Mouse (Mus musculus) ES-Bruce4 (cell line): ENCODE results near the gene Cnnm4. TPM values are rescaled to one million over a fixed set of nuclear protein-coding genes. Genes with fewer than 3 reads are reported as not detected.

ENCODE experiments used
- H3K27ac ChIP-seq: 2 replicates; pipeline ENCODE4 v1.5.1; 2012; ENCODE audit warnings: low read length, inconsistent platforms; ENCODE audit not compliant: insufficient read depth
- H3K27me3 ChIP-seq: 2 replicates; pipeline ENCODE4 v1.6.1; 2012; ENCODE audit warnings: mild to moderate bottlenecking, low read length, inconsistent platforms; ENCODE audit not compliant: control insufficient read depth, poor library complexity, insufficient read depth, severe bottlenecking
- H3K36me3 ChIP-seq: 2 replicates; pipeline ENCODE4 v1.6.1; 2012; ENCODE audit warnings: inconsistent platforms, mild to moderate bottlenecking, low read length, moderate library complexity; ENCODE audit not compliant: control insufficient read depth, poor library complexity, insufficient read depth, severe bottlenecking
- H3K4me1 ChIP-seq: one replicate; pipeline ENCODE4 v1.8.1; 2011; ENCODE audit warnings: low read length; ENCODE audit not compliant: control insufficient read depth, insufficient read depth
- H3K4me3 ChIP-seq: 2 replicates; pipeline ENCODE4 v1.5.1; 2011; ENCODE audit warnings: low read depth, mild to moderate bottlenecking, low read length
- H3K9ac ChIP-seq: 2 replicates; pipeline ENCODE4 v1.6.1; 2012; ENCODE audit warnings: low read depth, mild to moderate bottlenecking, inconsistent platforms; ENCODE audit not compliant: poor library complexity, severe bottlenecking
- H3K9me3 ChIP-seq: replicated peaks from 2 replicates; pipeline ENCODE4 v1.6.1; 2012; ENCODE audit warnings: mild to moderate bottlenecking, low read length, inconsistent platforms; ENCODE audit not compliant: control insufficient read depth, poor library complexity, insufficient read depth, severe bottlenecking
- CTCF ChIP-seq: IDR thresholded peaks from one replicate; pipeline ENCODE4 v1.8.1; 2011; ENCODE audit warnings: low read depth, low read length
- EP300 ChIP-seq: IDR thresholded peaks from 2 replicates; pipeline ENCODE4 v1.6.1; 2011; ENCODE audit warnings: low read depth, low read length; ENCODE audit not compliant: insufficient read depth
- POLR2A ChIP-seq: IDR thresholded peaks from one replicate; pipeline ENCODE4 v1.8.1; 2011; ENCODE audit warnings: low read length; ENCODE audit not compliant: insufficient read depth
- polyA plus RNA-seq: library from polyadenylated mRNA; stranded (reverse); fragments of >200 nt; gene quantifications from 2 replicates; pipeline ENCODE4 v1.2.4, GENCODE M21; 2011; ENCODE audit warnings: low read depth; ENCODE audit not compliant: missing spikeins, insufficient read depth, insufficient read length

Cnnm4 gene
- polyA plus RNA-seq, 1 experiment = 4.7 TPM

GRCm38 (mm10) chr1:36469811-36470444 is 1.5 kb upstream of the Cnnm4 start:
- no peaks in the 10 kb centered on the region for H3K4me1 ChIP-seq
- TF ChIP-seq EP300 (no peak), POLR2A (no peak), CTCF (no peak)
- no peaks in the 10 kb centered on the region for H3K9me3 ChIP-seq

GRCm38 (mm10) chr1:36472106-36472440 is 653 bp downstream of the Cnnm4 start:
- no peaks in the 10 kb centered on the region for H3K4me1 ChIP-seq
- peak overlapping the region; percentile 88 for H3K4me3 ChIP-seq
- H3K36me3 ChIP-seq = no peaks in the 10 kb centered on the region
- no peak for TF ChIP-seq POLR2A
- TF ChIP-seq EP300 = no peak
- TF ChIP-seq CTCF = no peak
- H3K9ac ChIP-seq = peak overlapping the region; percentile 27
- no peaks in the 10 kb centered on the region for H3K9me3 ChIP-seq
- no peak overlapping the region for H3K27ac ChIP-seq
- H3K27me3 ChIP-seq = no peaks in the 10 kb centered on the region

More at GRCm38 (mm10) chr1:36469811-36470444, 1.5 kb upstream of the Cnnm4 start:
- Histone ChIP-seq H3K36me3 (no peaks in the 10 kb centered on the region), H3K4me3 (no peak overlapping the region), H3K27me3 (no peaks in the 10 kb centered on the region), H3K9ac (no peak overlapping the region), H3K27ac (no peak overlapping the region)

- Histone ChIP-seq H3K9me3 (no peaks in the 10 kb centered on the region), H3K36me3 (no peaks in the 10 kb centered on the region), H3K27ac (no peak overlapping the region), H3K27me3 (no peaks in the 10 kb centered on the region), H3K9ac (no peak overlapping the region), H3K4me1 (no peaks in the 10 kb centered on the region), H3K4me3 (no peak overlapping the region)
- TF ChIP-seq CTCF (no peak), POLR2A (no peak), EP300 (no peak)
Observed at GRCm38 (mm10) chr1:36473211-36473780, 1.9 kb downstream of the Cnnm4 start.

- Histone ChIP-seq H3K4me3 (no peak overlapping the region), H3K4me1 (no peaks in the 10 kb centered on the region), H3K9me3 (no peaks in the 10 kb centered on the region), H3K27me3 (no peaks in the 10 kb centered on the region), H3K36me3 (no peaks in the 10 kb centered on the region), H3K27ac (no peak overlapping the region), H3K9ac (no peak overlapping the region)
- TF ChIP-seq CTCF = no peak
- TF ChIP-seq EP300 = no peak
- no peak for TF ChIP-seq POLR2A
Observed at GRCm38 (mm10) chr1:36474646-36475045, 3.2 kb downstream of the Cnnm4 start.

DNA sequence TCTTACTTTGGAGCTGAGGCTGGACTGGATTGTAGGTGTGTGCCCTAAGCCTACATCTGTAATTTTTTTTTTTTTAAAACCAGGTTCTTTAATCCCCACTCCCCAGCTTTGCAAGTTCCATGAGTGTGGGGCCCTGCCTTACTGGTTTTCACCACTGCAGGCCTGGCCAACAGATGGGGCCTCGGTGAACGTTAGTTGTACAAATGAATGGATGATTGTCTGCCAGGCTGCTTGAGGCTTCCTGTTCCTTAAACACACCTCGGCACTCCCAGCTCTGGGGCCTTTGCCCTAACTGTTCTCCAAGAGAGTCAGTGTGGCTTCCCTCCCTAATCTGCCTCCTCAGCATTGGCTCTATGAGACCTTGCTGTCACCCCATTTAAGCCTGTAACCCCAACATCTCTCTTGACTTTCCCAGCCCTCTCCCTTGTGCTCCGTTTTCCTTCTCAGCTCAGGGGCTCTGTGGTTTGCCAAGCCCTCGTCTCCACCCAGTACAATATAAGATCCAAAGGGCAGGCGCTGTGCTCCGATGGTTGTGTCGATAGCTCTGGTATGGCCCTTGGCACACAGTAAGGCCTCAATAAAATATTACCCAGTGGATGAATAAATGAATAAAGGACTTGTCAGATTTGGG is 4.2 kb downstream of the Cnnm4 start:
- no peaks in the 10 kb centered on the region for H3K4me1 ChIP-seq
- H3K4me3 ChIP-seq = no peak overlapping the region
- H3K9ac ChIP-seq = no peak overlapping the region
- H3K27me3 ChIP-seq = no peaks in the 10 kb centered on the region
- H3K9me3 ChIP-seq = no peaks in the 10 kb centered on the region
- H3K27ac ChIP-seq = no peak overlapping the region
- no peak for TF ChIP-seq EP300
- TF ChIP-seq POLR2A = no peak
- no peak for TF ChIP-seq CTCF
- H3K36me3 ChIP-seq = no peaks in the 10 kb centered on the region

- no peaks in the 10 kb centered on the region for H3K9me3 ChIP-seq
- no peaks in the 10 kb centered on the region for H3K4me1 ChIP-seq
- no peaks in the 10 kb centered on the region for H3K36me3 ChIP-seq
- TF ChIP-seq CTCF = no peak
- no peak for TF ChIP-seq POLR2A
- TF ChIP-seq EP300 = no peak
- no peak overlapping the region for H3K4me3 ChIP-seq
- no peak overlapping the region for H3K27ac ChIP-seq
- no peaks in the 10 kb centered on the region for H3K27me3 ChIP-seq
- H3K9ac ChIP-seq = no peak overlapping the region
Observed at GRCm38 (mm10) chr1:36476426-36476825, 5.0 kb downstream of the Cnnm4 start.
